Mouse (Mus musculus) limb, embryonic 14.5 days (tissue): ENCODE data around the gene Izumo2. TPM values are rescaled to one million over a fixed set of nuclear protein-coding genes. Genes with fewer than 3 reads are reported as not detected.

Source experiments
- ATAC-seq: fragments of 200-750 bp; cut with Nextera tagmentation; 2 replicates; pipeline ENCODE4 v1.8.0; 2017; ENCODE audit warnings: low read depth, moderate number of reproducible peaks, moderate TSS enrichment; ENCODE audit not compliant: low FRiP score
- DNase-seq: peaks from one replicate; pipeline ENCODE4 v3.0.0-alpha.2; 2015; ENCODE audit warnings: low spot score
- H3K27ac ChIP-seq: fragments of 300-500 bp; sonication (generic); replicated peaks from 2 replicates; pipeline ENCODE4 v1.5.1; 2014; ENCODE audit warnings: low read depth, mild to moderate bottlenecking, low read length, moderate library complexity, mixed read lengths
- H3K27me3 ChIP-seq: fragments of 300-500 bp; sonication (generic); 2 replicates; pipeline ENCODE4 v1.6.1; 2014; ENCODE audit warnings: low read length, mixed read lengths; ENCODE audit not compliant: control insufficient read depth, insufficient read depth
- H3K36me3 ChIP-seq: fragments of 300-500 bp; sonication (generic); 2 replicates; pipeline ENCODE4 v1.6.1; 2014; ENCODE audit warnings: mild to moderate bottlenecking, low read length, moderate library complexity, mixed read lengths; ENCODE audit not compliant: control insufficient read depth, insufficient read depth
- H3K4me1 ChIP-seq: fragments of 300-500 bp; sonication (generic); 2 replicates; pipeline ENCODE4 v1.6.1; 2014; ENCODE audit warnings: antibody characterized with exemption, low read length, mixed read lengths; ENCODE audit not compliant: control insufficient read depth, insufficient read depth
- H3K4me2 ChIP-seq: fragments of 300-500 bp; sonication (generic); replicated peaks from 2 replicates; pipeline ENCODE4 v1.6.1; 2014; ENCODE audit warnings: low read depth, mild to moderate bottlenecking, low read length, moderate library complexity; ENCODE audit not compliant: severe bottlenecking
- H3K4me3 ChIP-seq: fragments of 300-500 bp; sonication (generic); replicated peaks from 2 replicates; pipeline ENCODE4 v1.5.1; 2014; ENCODE audit warnings: low read length
- H3K9ac ChIP-seq: fragments of 300-500 bp; sonication (generic); 2 replicates; pipeline ENCODE4 v1.6.1; 2014; ENCODE audit warnings: mild to moderate bottlenecking, low read depth, low read length, moderate library complexity; ENCODE audit not compliant: severe bottlenecking
- H3K9me3 ChIP-seq: fragments of 300-500 bp; sonication (generic); 2 replicates; pipeline ENCODE4 v1.6.1; 2016; ENCODE audit warnings: low read length; ENCODE audit not compliant: control insufficient read depth
- POLR2A ChIP-seq: fragments of 200-500 bp; IDR thresholded peaks from 2 replicates; pipeline ENCODE4 v1.8.0; 2012; ENCODE audit warnings: inconsistent platforms, mild to moderate bottlenecking, moderate library complexity, borderline replicate concordance; ENCODE audit not compliant: insufficient read depth, insufficient read length; ENCODE audit errors: extremely low read depth
- WGBS: fragments of 180-500 bp; shearing (Covaris S2); extraction: QIAGEN DNeasy Blood & Tissue Kit; methylation state at CpG from one replicate; pipeline ENCODE4 v1.1.7; 2014; 5-methylcytosine and 5-hydroxymethylcytosine counted together
- polyA plus RNA-seq, 2 experiments: library from polyadenylated mRNA; depleted of rRNA in 1 of 2; stranded (reverse) in 1 of 2; unstranded in 1 of 2; fragments of >200 nt; fragmentation: Nextera tagmentation in 1 of 2; extraction: Ambion mirVana in 1 of 2; gene quantifications; 2 replicates each; pipeline versions ENCODE4 v1.2.1 to v1.2.3; 2012 to 2014

The Izumo2 gene
- polyA plus RNA-seq, 2 experiments, result not detected

GRCm38 (mm10) chr7:44688890-44689289 is 19.7 kb upstream of the Izumo2 start:
- no peaks in the 10 kb centered on the region for H3K9me3 ChIP-seq
- H3K4me2 ChIP-seq, result no peak overlapping the region
- H3K27ac ChIP-seq, result no peak overlapping the region
- WGBS, result 69% methylated on average over 3 of the region's 3 CpGs
- no peak overlapping the region for H3K4me3 ChIP-seq
- no peaks in the 10 kb centered on the region for H3K36me3 ChIP-seq
- no peak for DNase-seq
- H3K9ac ChIP-seq, result no peak overlapping the region
- H3K27me3 ChIP-seq, result no peaks in the 10 kb centered on the region
- H3K4me1 ChIP-seq, result no peaks in the 10 kb centered on the region
- TF ChIP-seq POLR2A, result no peak
- no peak for ATAC-seq

- Histone ChIP-seq H3K9me3 (no peaks in the 10 kb centered on the region), H3K27ac (no peak overlapping the region), H3K9ac (no peak overlapping the region), H3K4me2 (no peak overlapping the region), H3K36me3 (no peaks in the 10 kb centered on the region), H3K4me1 (no peaks in the 10 kb centered on the region), H3K4me3 (no peak overlapping the region), H3K27me3 (no peaks in the 10 kb centered on the region)
- DNase-seq, result no peak
- ATAC-seq, result no peak
- WGBS, result 82% methylated on average over 7 of the region's 7 CpGs
- TF ChIP-seq POLR2A, result no peak
These were observed 19.2 kb upstream of the Izumo2 start for GRCm38 (mm10) chr7:44689331-44689730.

- Histone ChIP-seq H3K4me2 (no peak overlapping the region), H3K27me3 (no peaks in the 10 kb centered on the region), H3K4me3 (no peak overlapping the region), H3K9ac (no peak overlapping the region), H3K4me1 (peaks cover 8% of the 10 kb centered on the region; the same call in 1 of the 2 replicates), H3K36me3 (no peaks in the 10 kb centered on the region), H3K9me3 (no peaks in the 10 kb centered on the region), H3K27ac (no peak overlapping the region)
- WGBS, result 59% methylated on average over 10 of the region's 10 CpGs
- ATAC-seq (no peak), DNase-seq (no peak)
- no peak for TF ChIP-seq POLR2A
These were observed 14.9 kb upstream of the Izumo2 start for GRCm38 (mm10) chr7:44693427-44694175.

GRCm38 (mm10) chr7:44695223-44695622 is 13.3 kb upstream of the Izumo2 start:
- ATAC-seq, result no peak
- no peak overlapping the region for H3K9ac ChIP-seq
- H3K4me1 ChIP-seq, result peaks cover 8% of the 10 kb centered on the region; the same call in 1 of the 2 replicates
- DNase-seq, result no peak
- H3K4me2 ChIP-seq, result no peak overlapping the region
- 84% methylated on average over 4 of the region's 4 CpGs for WGBS
- no peaks in the 10 kb centered on the region for H3K9me3 ChIP-seq
- no peak overlapping the region for H3K4me3 ChIP-seq
- no peaks in the 10 kb centered on the region for H3K36me3 ChIP-seq
- no peaks in the 10 kb centered on the region for H3K27me3 ChIP-seq
- TF ChIP-seq POLR2A, result no peak
- no peak overlapping the region for H3K27ac ChIP-seq

GRCm38 (mm10) chr7:44697191-44697710 is 11.3 kb upstream of the Izumo2 start:
- Histone ChIP-seq H3K4me2 (no peak overlapping the region), H3K27ac (no peak overlapping the region), H3K27me3 (no peaks in the 10 kb centered on the region), H3K36me3 (no peaks in the 10 kb centered on the region), H3K4me1 (peaks cover 8% of the 10 kb centered on the region; the same call in 1 of the 2 replicates), H3K4me3 (no peak overlapping the region), H3K9me3 (no peaks in the 10 kb centered on the region), H3K9ac (no peak overlapping the region)
- DNase-seq, result peak; percentile 76
- no peak for TF ChIP-seq POLR2A
- 10% methylated on average over 18 of the region's 20 CpGs for WGBS
- ATAC-seq, result peak; percentile 83

GRCm38 (mm10) chr7:44697980-44698379 is 10.6 kb upstream of the Izumo2 start:
- Histone ChIP-seq H3K27ac (no peak overlapping the region), H3K9ac (no peak overlapping the region), H3K4me1 (peaks cover 8% of the 10 kb centered on the region; the same call in 1 of the 2 replicates), H3K27me3 (no peaks in the 10 kb centered on the region), H3K9me3 (no peaks in the 10 kb centered on the region), H3K36me3 (no peaks in the 10 kb centered on the region), H3K4me3 (no peak overlapping the region), H3K4me2 (no peak overlapping the region)
- DNase-seq (no peak), ATAC-seq (no peak)
- TF ChIP-seq POLR2A, result no peak
- 64% methylated on average over 7 of the region's 7 CpGs for WGBS
